Mouse (Mus musculus): ENCODE data around the gene Patj.

Gene Patj

GRCm38 (mm10) chr4:98727959-98728347 lies 332.4 kb downstream of the Patj start:
- no peak for DNase-seq (ENCODE audit: low spot score)

- no peak for DNase-seq (ENCODE audit: low spot score)
These were observed 333.1 kb downstream of the Patj start for GRCm38 (mm10) chr4:98728716-98729115.

GRCm38 (mm10) chr4:98733660-98734059 lies 338.1 kb downstream of the Patj start:
- no peak for DNase-seq (ENCODE audit: low spot score)

GRCm38 (mm10) chr4:98739753-98740152 lies 344.2 kb downstream of the Patj start:
- DNase-seq (ENCODE audit: low spot score), result no peak

- DNase-seq (ENCODE audit: low spot score), result no peak
These were observed 347.8 kb downstream of the Patj start for GRCm38 (mm10) chr4:98743209-98743905.

- no peak for DNase-seq (ENCODE audit: low spot score)
These were observed 348.3 kb downstream of the Patj start for GRCm38 (mm10) chr4:98743906-98744210.

GRCm38 (mm10) chr4:98754456-98754855 lies 358.9 kb downstream of the Patj start:
- DNase-seq (ENCODE audit: low spot score), result no peak

GRCm38 (mm10) chr4:98756141-98756540 lies 360.6 kb downstream of the Patj start:
- no peak for DNase-seq (ENCODE audit: low spot score)

- no peak for DNase-seq (ENCODE audit: low spot score)
These were observed 362.6 kb downstream of the Patj start for GRCm38 (mm10) chr4:98758012-98758821.

- no peak for DNase-seq (ENCODE audit: low spot score)
These were observed 363.4 kb downstream of the Patj start for GRCm38 (mm10) chr4:98758872-98759518.

- DNase-seq (ENCODE audit: low spot score), result no peak
These were observed 371.8 kb downstream of the Patj start for GRCm38 (mm10) chr4:98767134-98768133.
